Mouse (Mus musculus) brain, embryonic 14.5 days (tissue): ENCODE data around the gene Cbx6.

ENCODE experiments used
- CTCF ChIP-seq: fragments of 200-500 bp; IDR thresholded peaks from 2 replicates; pipeline ENCODE4 v1.5.1; 2012; ENCODE audit warnings: inconsistent platforms, mild to moderate bottlenecking, moderate library complexity, borderline replicate concordance; ENCODE audit not compliant: insufficient read depth, insufficient read length; ENCODE audit errors: extremely low read depth
- POLR2A ChIP-seq: fragments of 200-500 bp; IDR thresholded peaks from 2 replicates; pipeline ENCODE4 v1.6.1; 2012; ENCODE audit warnings: mild to moderate bottlenecking, inconsistent platforms, borderline replicate concordance; ENCODE audit not compliant: poor library complexity, insufficient read depth, insufficient read length, severe bottlenecking; ENCODE audit errors: extremely low read depth

DNA sequence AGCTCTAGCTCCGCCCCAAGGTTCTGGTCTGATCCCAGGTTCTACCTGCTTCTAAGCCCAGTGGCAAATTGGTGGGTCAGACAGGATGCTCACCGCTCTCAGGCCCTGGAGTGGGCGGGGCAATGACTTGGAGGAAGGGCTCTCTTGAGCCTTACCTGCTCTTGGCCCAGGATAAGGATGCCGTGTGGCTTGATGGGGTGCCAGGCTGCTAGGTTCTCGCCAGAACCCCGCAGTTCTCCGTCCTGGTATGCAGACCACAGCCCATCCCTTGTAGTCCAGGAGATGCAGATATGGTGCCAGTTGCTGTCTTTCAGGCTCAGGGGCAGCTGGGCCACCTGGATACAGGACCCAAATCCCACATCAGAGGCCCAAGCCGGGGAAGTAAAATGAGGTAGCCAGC lies 44.4 kb downstream of the Cbx6 start:
- TF ChIP-seq POLR2A = no peak
- TF ChIP-seq CTCF = no peak
